Mouse (Mus musculus): ENCODE data around the gene Notch3.
A peak's percentile ranks its signal among the peaks of the same experiment; 100 is the strongest.

DNA sequence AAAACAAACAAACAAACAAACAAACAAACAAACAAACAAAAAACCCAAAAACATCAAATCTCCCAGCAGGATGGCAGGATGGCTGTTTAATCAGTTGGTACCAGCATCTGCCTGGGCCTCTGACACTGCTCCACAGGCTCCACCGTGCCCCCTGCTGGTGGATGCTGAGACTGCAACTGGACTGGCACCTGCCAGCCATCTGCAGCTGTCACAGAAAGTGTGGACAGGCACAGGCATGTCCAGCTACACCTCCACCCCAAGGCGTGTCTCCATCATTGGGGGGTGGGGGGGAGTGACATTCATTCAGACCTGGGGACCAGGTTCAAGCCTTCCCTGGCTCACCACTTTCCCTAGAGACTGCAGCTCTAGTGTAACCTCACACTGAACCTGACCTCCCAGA lies 93.3 kb downstream of the Notch3 start:
- TF ChIP-seq CTCF (IDR thresholded peaks at IDR 0.05; ENCODE audit: low read depth) (peak; percentile 100), EP300 (IDR thresholded peaks at IDR 0.05; ENCODE audit: low read depth) (no peak)
